8 mouse cellular contexts compared by ENCODE assay signal in genomic region chr11:70524782-70525181, GRCm38 (mm10). TPM values are rescaled to one million over a fixed set of nuclear protein-coding genes. Genes with fewer than 3 reads are reported as not detected.
DNase-seq lines count a peak whose midpoint lies in the region; ATAC-seq and TF ChIP-seq lines count a peak whose summit lies in the region.

No protein-coding gene starts in this region.

- no peaks in the 10 kb centered on the region for H3K27me3 ChIP-seq in heart, embryonic 11.5 days (ENCODE audit: control insufficient read depth, insufficient read depth, low read length)
- peaks cover 8% of the 10 kb centered on the region for H3K27me3 ChIP-seq in G1E (ENCODE audit: insufficient read depth, low read length)
- peaks cover 2% of the 10 kb centered on the region; the same call in 1 of the 2 replicates for H3K27me3 ChIP-seq in hindbrain, embryonic 12.5 days

- no peak for TF ChIP-seq CTCF in G1E (IDR thresholded peaks at IDR 0.05; ENCODE audit: low read depth, low read length)

- no peak overlapping the region for H3K27ac ChIP-seq in heart, embryonic 11.5 days (ENCODE audit: low read depth, low read length)
- no peak overlapping the region for H3K27ac ChIP-seq in hindbrain, embryonic 12.5 days

- ATAC-seq in heart, embryonic 11.5 days (replicated peaks; ENCODE audit: insufficient number of reproducible peaks, low FRiP score, low TSS enrichment), result no peak
- no peak for ATAC-seq in G1E (ENCODE audit: extremely low read depth, insufficient number of reproducible peaks, low FRiP score, poor library complexity, severe bottlenecking)
- ATAC-seq in hindbrain, embryonic 12.5 days (ENCODE audit: low FRiP score), result no peak
- peak; percentile 19 for ATAC-seq in megakaryocyte progenitor cell, adult 5-6 weeks (replicated peaks; ENCODE audit: poor library complexity)

- no peak for DNase-seq in heart, adult 9 months (ENCODE audit: low spot score in 2 of 2)
- no peak for DNase-seq in G1E (ENCODE audit: low spot score)
- no peak for DNase-seq in thymus, postnatal 10 days (ENCODE audit: low spot score in 2 of 2)
- no peak for DNase-seq in urinary bladder, adult 18-20 months (ENCODE audit: low spot score in 2 of 2)
- no peak for DNase-seq in adrenal gland, adult 8-10 months

- 7% methylated on average over 8 of the region's 8 CpGs for whole genome bisulfite sequencing in heart, embryonic 11.5 days (ENCODE audit: insufficient replicate concordance)
- 7% methylated on average over 8 of the region's 8 CpGs for WGBS in hindbrain, embryonic 12.5 days

- peak overlapping the region; percentile 58 for H3K4me2 ChIP-seq in heart, embryonic 11.5 days
- peak overlapping the region; percentile 49 for H3K4me2 ChIP-seq in hindbrain, embryonic 12.5 days (replicated peaks)

- H3K36me3 ChIP-seq in heart, embryonic 11.5 days (ENCODE audit: control insufficient read depth, insufficient read depth, low read length), result peaks cover 15% of the 10 kb centered on the region
- peaks cover 38% of the 10 kb centered on the region for H3K36me3 ChIP-seq in G1E (replicated peaks)
- H3K36me3 ChIP-seq in hindbrain, embryonic 12.5 days, result peaks cover 29% of the 10 kb centered on the region

- H3K9ac ChIP-seq in heart, embryonic 11.5 days (ENCODE audit: low read depth, low read length), result peak overlapping the region; percentile 61; the same call in 1 of the 2 replicates
- H3K9ac ChIP-seq in hindbrain, embryonic 12.5 days, result no peak overlapping the region; the same call in 1 of the 2 replicates

- H3K4me1 ChIP-seq in heart, embryonic 11.5 days (ENCODE audit: control insufficient read depth, insufficient read depth, low read length), result peaks cover 14% of the 10 kb centered on the region
- H3K4me1 ChIP-seq in G1E (ENCODE audit: insufficient read depth, low read depth, low read length), result peaks cover 19% of the 10 kb centered on the region
- peaks cover 11% of the 10 kb centered on the region for H3K4me1 ChIP-seq in hindbrain, embryonic 12.5 days

- no peaks in the 10 kb centered on the region for H3K9me3 ChIP-seq in heart, embryonic 11.5 days (replicated peaks; ENCODE audit: control insufficient read depth, low read length)
- H3K9me3 ChIP-seq in G1E (replicated peaks), result no peaks in the 10 kb centered on the region
- H3K9me3 ChIP-seq in hindbrain, embryonic 12.5 days (replicated peaks), result no peaks in the 10 kb centered on the region

- H3K4me3 ChIP-seq in heart, embryonic 11.5 days (ENCODE audit: low read depth, low read length), result peak overlapping the region; percentile 77
- H3K4me3 ChIP-seq in G1E (ENCODE audit: low read depth, low read length), result peak overlapping the region; percentile 75
- peak overlapping the region; percentile 71 for H3K4me3 ChIP-seq in hindbrain, embryonic 12.5 days

RNA-seq across cellular contexts. Expression of gene Psmb6, which starts 0.4 kb away (rescaled TPM):
- polyA plus RNA-seq in heart, embryonic 11.5 days (2014; fragmentation: Nextera tagmentation; extraction: Ambion mirVana), result 684 and 701 TPM in 2 replicates
- total RNA-seq in G1E (2014; fragmentation: Nextera tagmentation) (114 and 116 TPM in 2 replicates), G1E (2017) (212 and 295 TPM in 2 replicates)
- polyA plus RNA-seq in G1E (2012), result 153 and 181 TPM in 2 replicates
- polyA plus RNA-seq in hindbrain, embryonic 12.5 days (2016; fragmentation: Nextera tagmentation; extraction: Ambion mirVana), result 679 and 744 TPM in 2 replicates
- total RNA-seq in megakaryocyte progenitor cell, adult 5-6 weeks (2015), result 141 and 153 TPM in 2 replicates
- 272 and 309 TPM in 2 replicates for total RNA-seq in megakaryocyte progenitor cell, adult 5-6 weeks (2017)
- 100 to 1,000 TPM; 247 to 298 (median 278) TPM for total RNA-seq in adrenal gland, adult 8-10 months (2022)

RNA-seq across cellular contexts. Expression of gene Gltpd2, which starts 5.8 kb away (rescaled TPM):
- polyA plus RNA-seq in heart, embryonic 11.5 days (2014; fragmentation: Nextera tagmentation; extraction: Ambion mirVana), result 0.84 TPM in 1 of 2 replicates, not detected in the other
- total RNA-seq in G1E (2014; fragmentation: Nextera tagmentation), result not detected in 2 replicates
- total RNA-seq in G1E (2017), result not detected in 2 replicates
- polyA plus RNA-seq in G1E (2012), result not detected in 2 replicates
- 0.36 TPM in 1 of 2 replicates, not detected in the other for polyA plus RNA-seq in hindbrain, embryonic 12.5 days (2016; fragmentation: Nextera tagmentation; extraction: Ambion mirVana)
- total RNA-seq in megakaryocyte progenitor cell, adult 5-6 weeks (2015), result not detected in 2 replicates
- total RNA-seq in megakaryocyte progenitor cell, adult 5-6 weeks (2017), result not detected in 2 replicates
- total RNA-seq in adrenal gland, adult 8-10 months (2022), result not detected

RNA-seq across cellular contexts. Expression of gene Gm40193, which starts 8.0 kb away (rescaled TPM):
- polyA plus RNA-seq in heart, embryonic 11.5 days (2014; fragmentation: Nextera tagmentation; extraction: Ambion mirVana), result not detected in 2 replicates
- total RNA-seq in G1E (2014; fragmentation: Nextera tagmentation), result not detected in 2 replicates
- total RNA-seq in G1E (2017), result not detected in 2 replicates
- polyA plus RNA-seq in G1E (2012), result not detected in 2 replicates
- not detected in 2 replicates for polyA plus RNA-seq in hindbrain, embryonic 12.5 days (2016; fragmentation: Nextera tagmentation; extraction: Ambion mirVana)
- not detected in 2 replicates for total RNA-seq in megakaryocyte progenitor cell, adult 5-6 weeks (2015)
- not detected in 2 replicates for total RNA-seq in megakaryocyte progenitor cell, adult 5-6 weeks (2017)
- total RNA-seq in adrenal gland, adult 8-10 months (2022), result not detected

RNA-seq across cellular contexts. Expression of gene Vmo1, which starts 10.4 kb away (rescaled TPM):
- 0.35 TPM in 1 of 2 replicates, not detected in the other for polyA plus RNA-seq in heart, embryonic 11.5 days (2014; fragmentation: Nextera tagmentation; extraction: Ambion mirVana)
- total RNA-seq in G1E (2014; fragmentation: Nextera tagmentation) (not detected in 2 replicates), G1E (2017) (not detected in 2 replicates)
- polyA plus RNA-seq in G1E (2012), result not detected in 2 replicates
- 0.34 TPM in 1 of 2 replicates, not detected in the other for polyA plus RNA-seq in hindbrain, embryonic 12.5 days (2016; fragmentation: Nextera tagmentation; extraction: Ambion mirVana)
- not detected in 2 replicates for total RNA-seq in megakaryocyte progenitor cell, adult 5-6 weeks (2015)
- total RNA-seq in megakaryocyte progenitor cell, adult 5-6 weeks (2017), result not detected in 2 replicates
- total RNA-seq in adrenal gland, adult 8-10 months (2022), result under 1 TPM in 1 of 4 experiments, not detected in 3; 0.46 TPM

RNA-seq across cellular contexts. Expression of gene Pld2, which starts 15.1 kb away (rescaled TPM):
- 7.4 and 8.6 TPM in 2 replicates for polyA plus RNA-seq in heart, embryonic 11.5 days (2014; fragmentation: Nextera tagmentation; extraction: Ambion mirVana)
- total RNA-seq in G1E (2014; fragmentation: Nextera tagmentation) (not detected in 2 replicates), G1E (2017) (0.05 and 0.06 TPM in 2 replicates)
- polyA plus RNA-seq in G1E (2012), result not detected in 2 replicates
- 7.2 and 7.8 TPM in 2 replicates for polyA plus RNA-seq in hindbrain, embryonic 12.5 days (2016; fragmentation: Nextera tagmentation; extraction: Ambion mirVana)
- total RNA-seq in megakaryocyte progenitor cell, adult 5-6 weeks (2015), result 0.07 and 0.90 TPM in 2 replicates
- total RNA-seq in megakaryocyte progenitor cell, adult 5-6 weeks (2017), result 0.25 and 0.81 TPM in 2 replicates
- 10 to 100 TPM in 2 of 4 experiments, 1 to 10 TPM in 2; 7.8 to 15.0 (median 11.2) TPM for total RNA-seq in adrenal gland, adult 8-10 months (2022)
